Mouse (Mus musculus) myocyte (in vitro differentiated cells): ENCODE measurements around the gene Mast2.

Experiments used
- CEBPB ChIP-seq: IDR thresholded peaks from 2 replicates; pipeline ENCODE4 v1.6.1; 2011; ENCODE audit warnings: mild to moderate bottlenecking, moderate library complexity; ENCODE audit not compliant: poor library complexity, insufficient read depth, severe bottlenecking
- MAX ChIP-seq: IDR thresholded peaks from one replicate; pipeline ENCODE4 v1.6.1; 2011; ENCODE audit warnings: low read depth, mild to moderate bottlenecking, control low read depth
- POLR2A ChIP-seq: IDR thresholded peaks from one replicate; pipeline ENCODE4 v1.6.1; 2011; ENCODE audit warnings: low read depth, mild to moderate bottlenecking, control low read depth, moderate library complexity; ENCODE audit not compliant: insufficient read length

GRCm38 (mm10) chr4:116483476-116483875 lies 19.5 kb upstream of the Mast2 start:
- TF ChIP-seq CEBPB = no peak
- TF ChIP-seq MAX = no peak
- TF ChIP-seq POLR2A = no peak
